ENCODE assay signal across 19 mouse cellular contexts in genomic region chr9:34667182-34667581, GRCm38 (mm10).
"Had no signal": no experiment of that assay in that cellular context is flagged by ENCODE, and none has a peak within 500 bp of the region (broad histone marks: within the 10 kb centered on the region; RNA-seq: fewer than 3 reads in every experiment).

No protein-coding gene starts in this region.

- H3K9me3 ChIP-seq: liver, embryonic 12.5 days; midbrain, embryonic 10.5 days; midbrain, embryonic 12.5 days; neural tube, embryonic 13.5 days; neural tube, embryonic 15.5 days had no signal

- H3K27me3 ChIP-seq: liver, embryonic 12.5 days; midbrain, embryonic 12.5 days; neural tube, embryonic 15.5 days had no signal

- ATAC-seq: liver, embryonic 12.5 days; midbrain, embryonic 16.5 days had no signal

- H3K4me2 ChIP-seq: liver, embryonic 12.5 days; midbrain, embryonic 12.5 days; neural tube, embryonic 13.5 days; neural tube, embryonic 15.5 days had no signal

- H3K4me3 ChIP-seq: liver, embryonic 12.5 days; midbrain, embryonic 10.5 days; midbrain, embryonic 12.5 days; myocyte; neural tube, embryonic 13.5 days; neural tube, embryonic 15.5 days had no signal

- H3K27ac ChIP-seq: liver, embryonic 12.5 days; liver, embryonic 14.5 days; midbrain, embryonic 10.5 days; midbrain, embryonic 12.5 days; neural tube, embryonic 13.5 days; neural tube, embryonic 15.5 days had no signal

- DNase-seq: lung, adult 2 months; lung, postnatal 14 days; midbrain, embryonic 14.5 days; retina, postnatal 1 day; right cerebral cortex, adult 18-20 months; right cerebral cortex, postnatal 25 days; right cerebral cortex, postnatal 4 days; spleen, adult 18-20 months; thymus, adult 18-20 months; thymus, postnatal 14 days; thymus, postnatal 36 days had no signal

- H3K36me3 ChIP-seq: liver, embryonic 12.5 days; midbrain, embryonic 10.5 days; midbrain, embryonic 12.5 days; neural tube, embryonic 13.5 days; neural tube, embryonic 15.5 days had no signal

- H3K4me1 ChIP-seq: liver, embryonic 12.5 days had no signal

- H3K9ac ChIP-seq: liver, embryonic 12.5 days; liver, embryonic 14.5 days; midbrain, embryonic 12.5 days; neural tube, embryonic 13.5 days; neural tube, embryonic 15.5 days had no signal
